Mouse (Mus musculus): ENCODE results near the gene Rad9b.
"Not testable (repeated sequence)": the region's sequence is repeated elsewhere in the genome, so short reads cannot be mapped to it uniquely, and the experiment has no call there.

Rad9b gene

DNA sequence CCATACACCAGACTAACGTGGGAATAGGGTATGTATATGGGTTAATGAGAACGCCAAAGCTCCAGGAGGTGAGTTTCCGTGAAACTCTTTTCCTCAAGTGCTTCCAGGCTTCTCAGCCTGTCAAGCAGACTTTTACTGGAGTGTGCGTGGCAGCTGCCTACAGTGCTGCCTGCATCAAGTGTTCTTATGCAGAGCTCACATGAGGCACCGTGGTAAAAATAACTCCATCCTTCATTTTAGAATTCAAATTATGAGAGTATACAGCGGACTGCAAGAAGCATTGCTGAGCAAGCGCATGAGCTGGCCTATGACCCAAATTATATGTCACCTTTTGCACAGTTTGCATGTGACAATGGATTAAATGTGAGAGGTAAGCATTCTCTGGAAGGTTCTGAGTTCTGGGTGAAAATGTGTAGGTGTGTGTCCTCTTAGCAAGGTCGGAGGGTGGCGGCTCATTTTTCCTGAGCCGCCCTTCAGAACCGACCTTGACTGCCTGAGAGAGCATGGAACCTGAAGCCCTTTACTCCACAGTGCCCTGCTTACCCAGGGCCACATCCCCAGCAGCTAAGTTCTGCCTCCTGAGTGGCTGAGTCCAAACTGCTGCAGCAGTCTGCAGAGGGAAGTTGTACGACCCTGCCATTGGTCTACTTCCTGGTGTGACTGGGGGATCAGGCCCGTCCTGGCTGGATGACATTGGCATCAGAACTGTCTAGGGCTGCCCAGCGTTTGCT is 34.4 kb downstream of the Rad9b start:
- in situ Hi-C loops (cut with MboI; ENCODE audit: low pct_unique_long_range_greater_than_20kb in 1 of 2, low sequenced_read_pairs in 2 of 2, unreplicated experiment in 1 of 2), result no loop called here

DNA sequence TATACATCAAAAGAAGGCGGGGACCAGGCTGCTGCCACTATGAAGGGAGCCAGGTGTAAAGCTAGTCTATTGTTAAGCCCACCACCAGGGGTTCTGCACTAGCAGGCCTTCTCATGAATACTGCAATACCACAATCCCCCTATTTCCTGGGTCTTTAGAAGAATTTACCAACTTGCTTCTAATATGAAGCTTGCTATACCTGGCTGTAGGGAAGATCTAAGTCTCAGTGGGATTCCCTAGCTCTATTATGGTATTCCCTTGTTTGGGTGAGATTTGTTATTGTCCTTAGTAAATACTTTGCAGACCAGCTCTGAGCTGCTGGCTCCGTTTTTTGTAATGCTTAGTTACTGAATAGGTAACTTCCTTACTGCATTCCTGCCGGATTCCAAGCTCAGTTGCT is 35.1 kb downstream of the Rad9b start:
- in situ Hi-C loops (cut with MboI; ENCODE audit: low pct_unique_long_range_greater_than_20kb in 1 of 2, low sequenced_read_pairs in 2 of 2, unreplicated experiment in 1 of 2), result not testable (repeated sequence)

DNA sequence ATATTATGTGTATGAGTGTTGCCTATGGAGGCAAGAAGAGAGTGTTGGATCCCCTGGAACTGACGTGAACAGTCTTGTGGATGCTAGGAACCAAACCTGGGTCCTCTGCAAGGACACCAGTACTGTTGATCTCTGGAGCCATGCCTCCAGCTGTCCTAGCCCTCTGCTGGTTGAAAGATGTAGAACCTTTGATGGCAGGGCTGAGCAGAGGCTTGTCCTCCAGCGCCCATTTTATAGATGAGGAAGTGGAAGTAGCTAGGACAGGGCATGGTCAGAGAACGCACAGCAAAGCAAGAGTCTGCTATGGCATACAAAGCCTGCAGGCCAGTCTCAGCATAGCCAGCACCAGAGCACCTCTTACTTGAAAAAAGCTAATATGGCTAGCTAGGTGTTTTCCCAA is 35.9 kb downstream of the Rad9b start:
- in situ Hi-C loops (cut with MboI; ENCODE audit: low pct_unique_long_range_greater_than_20kb in 1 of 2, low sequenced_read_pairs in 2 of 2, unreplicated experiment in 1 of 2), result no loop called here

DNA sequence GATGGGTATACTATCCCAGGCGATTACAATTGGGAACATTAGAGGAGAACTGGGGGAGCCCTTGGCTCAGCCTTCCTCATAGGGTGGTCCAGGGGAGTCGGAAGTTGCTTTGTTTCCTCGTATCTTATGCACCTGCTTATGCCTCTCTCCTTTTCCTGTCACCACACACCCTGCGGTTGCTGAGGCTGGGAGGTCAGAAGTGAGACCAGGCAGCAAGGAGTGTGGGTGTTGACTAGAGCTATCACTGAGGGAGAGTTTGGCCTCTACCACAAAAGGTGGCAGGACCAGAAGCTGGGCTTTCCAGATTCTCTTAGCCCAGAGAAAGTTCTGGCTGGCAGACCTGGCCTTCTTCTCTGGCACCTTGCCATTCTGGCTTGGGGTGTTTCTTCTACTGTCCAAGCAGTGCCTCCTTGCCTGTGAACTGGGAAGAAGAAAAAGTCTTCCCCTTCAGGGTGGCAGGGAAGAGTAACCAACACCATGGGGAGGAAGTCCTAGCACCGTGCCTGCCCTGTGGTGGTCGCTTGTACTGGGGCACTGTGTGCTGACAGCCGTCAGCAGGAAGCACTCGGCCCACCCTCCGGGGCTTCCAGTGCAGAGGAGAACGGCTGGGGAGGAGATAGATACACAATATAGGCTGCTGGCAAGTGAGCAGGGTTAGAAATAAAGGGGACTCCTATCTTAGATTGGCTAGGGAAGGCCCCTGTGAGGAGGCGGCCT is 36.5 kb downstream of the Rad9b start:
- in situ Hi-C loops (cut with MboI; ENCODE audit: low pct_unique_long_range_greater_than_20kb in 1 of 2, low sequenced_read_pairs in 2 of 2, unreplicated experiment in 1 of 2), result no loop called here

DNA sequence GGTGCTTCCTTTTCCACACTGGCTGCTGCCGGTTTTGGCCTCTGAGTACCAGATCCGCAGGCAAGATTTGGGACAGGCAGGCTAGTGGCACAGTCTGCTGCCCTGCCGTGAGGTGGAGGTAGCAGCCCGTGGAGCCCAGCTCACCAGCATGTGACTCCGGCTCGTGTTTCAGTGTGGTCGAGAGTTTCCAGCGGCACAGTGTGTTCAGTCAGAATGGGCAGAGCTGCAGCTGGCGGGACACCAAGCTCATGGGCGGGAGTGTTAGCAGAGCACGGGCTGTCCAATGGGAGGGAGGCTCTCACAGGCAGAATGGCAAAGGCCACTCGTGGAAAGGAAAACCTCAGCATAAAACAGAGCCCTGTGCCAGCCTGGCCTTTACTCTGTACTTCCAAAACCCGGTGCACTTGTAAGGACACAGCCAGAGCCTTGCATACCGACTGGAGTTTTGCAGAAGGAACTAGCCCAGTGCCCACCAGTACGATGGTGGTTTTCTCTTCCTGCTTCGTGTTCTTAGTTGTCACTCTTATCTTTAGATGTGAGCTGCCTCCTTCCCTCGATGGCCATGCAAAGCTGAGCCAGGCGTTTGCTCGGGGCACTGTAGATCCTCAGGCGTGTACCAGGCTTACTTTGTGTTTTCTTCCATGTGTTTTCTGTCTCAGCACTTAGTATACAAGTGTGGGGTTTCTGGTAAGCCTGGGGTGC is 38.9 kb downstream of the Rad9b start:
- in situ Hi-C loops (cut with MboI; ENCODE audit: low pct_unique_long_range_greater_than_20kb in 1 of 2, low sequenced_read_pairs in 2 of 2, unreplicated experiment in 1 of 2), result no loop called here

DNA sequence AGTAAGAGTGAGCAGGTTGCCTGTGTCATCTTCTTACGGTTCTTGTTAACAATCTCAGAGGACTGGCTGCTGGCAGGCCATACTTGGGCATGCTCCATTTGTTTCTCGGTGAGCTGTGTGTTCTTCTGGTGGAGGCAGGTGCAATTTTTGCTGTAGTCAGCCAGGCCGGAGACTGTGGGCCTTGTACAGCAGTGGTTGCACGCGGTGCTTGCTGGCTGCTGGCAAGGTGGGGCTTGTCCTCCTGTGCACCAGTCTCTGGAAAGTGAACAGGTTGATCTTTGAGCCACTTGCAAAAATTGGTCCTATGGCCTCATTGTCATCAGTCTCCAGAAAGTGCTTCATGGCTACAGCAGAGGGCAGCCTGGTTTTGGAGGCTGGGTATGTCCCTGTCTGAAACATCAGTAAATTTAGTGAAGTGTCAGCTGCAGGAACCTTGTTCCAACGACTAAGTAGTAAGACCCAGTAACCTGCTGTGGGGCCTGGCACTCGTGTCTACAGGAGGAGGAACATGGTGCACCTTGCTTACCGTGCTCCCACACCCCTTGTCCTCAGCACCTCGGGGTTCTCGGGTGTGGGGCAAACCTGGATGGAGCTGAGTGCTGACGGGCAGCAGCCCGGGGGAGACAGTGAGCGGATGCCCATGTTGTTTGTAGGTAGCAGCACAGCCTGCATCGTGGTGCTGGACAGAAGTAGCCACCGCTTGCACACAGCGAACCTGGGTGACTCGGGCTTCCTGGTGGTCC is 40.9 kb downstream of the Rad9b start:
- in situ Hi-C loops (cut with MboI; ENCODE audit: low pct_unique_long_range_greater_than_20kb in 1 of 2, low sequenced_read_pairs in 2 of 2, unreplicated experiment in 1 of 2), result no loop called here

DNA sequence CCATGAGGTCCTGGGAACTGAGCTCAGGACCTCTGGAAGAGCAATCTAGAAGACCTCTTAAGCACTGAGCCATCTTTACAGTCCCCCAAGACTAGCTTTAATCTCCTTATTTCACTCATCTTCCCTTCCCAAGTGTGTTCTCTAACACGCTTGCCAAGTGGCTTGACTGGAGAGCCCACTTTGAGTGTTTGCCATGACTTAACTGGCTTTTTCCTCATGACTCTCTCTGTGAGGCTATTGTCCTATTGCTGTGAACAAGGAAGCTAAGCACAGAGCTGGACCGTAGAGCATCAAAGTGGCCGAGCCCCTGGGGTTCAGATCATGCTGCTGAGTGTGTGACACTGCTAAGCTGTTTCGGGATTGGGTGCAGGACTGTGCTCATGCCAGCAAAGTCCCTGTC is 41.7 kb downstream of the Rad9b start:
- in situ Hi-C loops (cut with MboI; ENCODE audit: low pct_unique_long_range_greater_than_20kb in 1 of 2, low sequenced_read_pairs in 2 of 2, unreplicated experiment in 1 of 2), result no loop called here

DNA sequence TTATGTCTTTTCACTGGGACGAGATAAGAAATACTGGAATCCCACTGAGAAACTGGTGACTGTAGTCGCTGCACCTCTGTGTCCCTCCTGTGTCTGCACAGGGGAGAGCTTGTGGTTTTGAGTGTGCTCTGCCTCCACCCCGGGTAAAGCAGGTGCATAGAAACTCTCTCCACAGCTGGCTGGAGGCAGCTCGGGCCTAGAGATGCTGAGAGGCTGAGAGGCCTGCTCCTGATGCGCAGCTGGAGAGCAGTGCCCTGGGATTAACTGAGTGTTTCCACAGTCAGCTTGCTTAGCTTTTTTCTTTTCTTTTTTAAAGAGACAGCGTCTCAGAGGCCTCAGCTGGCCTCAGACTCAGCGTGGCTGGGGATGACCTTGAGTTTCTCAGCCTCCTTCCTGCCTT is 42.3 kb downstream of the Rad9b start:
- in situ Hi-C loops (cut with MboI; ENCODE audit: low pct_unique_long_range_greater_than_20kb in 1 of 2, low sequenced_read_pairs in 2 of 2, unreplicated experiment in 1 of 2), result no loop called here

DNA sequence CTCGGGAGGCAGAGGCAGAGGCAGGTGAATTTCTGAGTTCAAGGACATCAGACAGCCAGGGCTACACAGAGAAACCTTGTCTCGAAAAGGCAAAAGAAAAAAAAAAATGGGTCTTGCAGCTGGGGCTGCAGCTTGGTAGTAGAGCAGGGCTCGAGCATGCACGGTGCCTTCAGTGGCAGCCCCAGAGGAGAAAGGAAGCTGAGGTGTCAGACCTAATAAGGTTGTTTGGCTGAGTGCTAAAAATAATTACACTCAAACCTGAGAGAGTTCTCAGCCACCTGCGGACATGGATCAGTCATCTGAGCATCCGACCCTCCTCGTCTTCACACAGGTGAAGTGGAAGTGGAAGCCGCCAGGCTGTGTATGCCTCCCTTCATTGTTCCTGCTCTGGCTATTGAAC is 43.3 kb downstream of the Rad9b start:
- in situ Hi-C loops (cut with MboI; ENCODE audit: low pct_unique_long_range_greater_than_20kb in 1 of 2, low sequenced_read_pairs in 2 of 2, unreplicated experiment in 1 of 2), result no loop called here

DNA sequence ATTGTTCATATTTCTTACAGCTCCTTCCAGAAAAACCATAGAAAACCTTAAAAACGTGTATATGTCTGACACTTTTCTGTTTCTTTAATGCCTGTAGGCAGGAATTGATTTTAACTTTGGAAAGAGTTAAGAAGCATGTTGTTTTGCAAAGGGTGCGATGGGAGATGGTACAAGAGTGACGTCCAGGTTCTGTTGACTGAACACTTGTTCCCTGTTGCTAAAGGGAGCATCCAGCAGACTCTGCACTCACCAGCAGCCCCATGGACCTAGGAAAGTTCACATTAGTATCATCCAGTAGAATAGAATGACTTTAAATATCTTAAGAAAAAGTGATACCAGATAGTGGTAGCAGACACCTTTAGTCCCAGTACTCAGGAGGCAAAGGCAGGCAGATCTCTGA is 47.5 kb downstream of the Rad9b start:
- in situ Hi-C loops (cut with MboI; ENCODE audit: low pct_unique_long_range_greater_than_20kb in 1 of 2, low sequenced_read_pairs in 2 of 2, unreplicated experiment in 1 of 2), result no loop called here

DNA sequence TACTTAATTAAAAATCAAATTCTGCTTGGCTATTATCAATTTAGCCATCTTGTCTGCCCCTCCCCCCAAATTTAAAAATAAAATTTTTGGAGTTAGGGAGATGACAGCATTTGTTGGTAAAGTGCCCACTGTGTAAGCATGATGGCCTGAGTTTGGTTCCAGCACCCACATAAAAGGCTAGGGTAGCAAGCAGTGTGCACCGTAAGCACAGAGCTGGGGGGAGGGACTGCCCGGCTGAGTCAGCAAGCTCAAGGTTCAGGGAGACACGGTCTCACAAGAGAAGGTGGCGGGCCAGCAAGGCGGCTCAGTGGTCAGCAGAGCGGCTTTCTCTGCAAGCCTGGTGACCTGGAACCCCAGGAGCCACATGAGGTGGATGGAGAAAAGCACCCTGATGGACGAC is 48.6 kb downstream of the Rad9b start:
- in situ Hi-C loops (cut with MboI; ENCODE audit: low pct_unique_long_range_greater_than_20kb in 1 of 2, low sequenced_read_pairs in 2 of 2, unreplicated experiment in 1 of 2), result no loop called here

DNA sequence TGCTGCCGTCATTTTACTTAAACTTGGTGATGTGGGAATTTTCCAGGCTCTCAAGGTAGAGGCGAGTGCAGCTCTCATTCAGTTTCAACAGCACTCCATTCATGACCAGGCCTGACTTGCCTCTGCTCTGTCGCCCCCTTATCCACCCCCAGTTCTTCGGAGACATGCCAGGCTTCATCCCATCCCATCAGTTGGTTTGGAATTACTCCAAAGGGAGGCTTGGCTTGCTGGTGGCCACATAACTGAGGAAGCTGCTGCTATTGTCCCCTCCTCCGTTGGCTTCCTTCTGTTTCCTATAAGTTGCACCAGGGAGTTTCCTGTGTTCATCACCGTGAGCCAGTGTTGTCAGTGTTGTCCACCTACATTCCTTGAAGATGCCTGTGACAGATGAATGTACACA is 49.5 kb downstream of the Rad9b start:
- in situ Hi-C loops (cut with MboI; ENCODE audit: low pct_unique_long_range_greater_than_20kb in 1 of 2, low sequenced_read_pairs in 2 of 2, unreplicated experiment in 1 of 2), result no loop called here

DNA sequence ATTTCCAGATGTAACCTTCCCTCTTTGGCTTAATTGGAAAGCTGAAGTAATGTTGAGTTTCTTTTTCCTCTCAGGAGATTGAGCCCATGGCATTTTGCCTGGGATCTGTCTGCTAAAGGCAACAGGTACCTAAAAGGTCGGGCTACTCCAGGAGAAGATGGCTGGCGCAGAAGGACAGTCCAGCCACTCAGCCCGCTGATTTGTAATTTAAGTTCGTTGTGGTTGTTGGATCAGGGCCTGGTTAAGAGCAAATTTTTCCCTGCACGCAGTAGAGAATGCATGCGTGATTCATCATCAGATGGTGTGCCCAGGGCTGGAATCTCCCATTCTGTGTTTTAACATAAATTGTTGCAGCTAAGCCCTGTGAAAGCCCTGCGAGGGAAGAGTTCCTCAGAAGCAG is 50.1 kb downstream of the Rad9b start:
- in situ Hi-C loops (cut with MboI; ENCODE audit: low pct_unique_long_range_greater_than_20kb in 1 of 2, low sequenced_read_pairs in 2 of 2, unreplicated experiment in 1 of 2), result no loop called here

DNA sequence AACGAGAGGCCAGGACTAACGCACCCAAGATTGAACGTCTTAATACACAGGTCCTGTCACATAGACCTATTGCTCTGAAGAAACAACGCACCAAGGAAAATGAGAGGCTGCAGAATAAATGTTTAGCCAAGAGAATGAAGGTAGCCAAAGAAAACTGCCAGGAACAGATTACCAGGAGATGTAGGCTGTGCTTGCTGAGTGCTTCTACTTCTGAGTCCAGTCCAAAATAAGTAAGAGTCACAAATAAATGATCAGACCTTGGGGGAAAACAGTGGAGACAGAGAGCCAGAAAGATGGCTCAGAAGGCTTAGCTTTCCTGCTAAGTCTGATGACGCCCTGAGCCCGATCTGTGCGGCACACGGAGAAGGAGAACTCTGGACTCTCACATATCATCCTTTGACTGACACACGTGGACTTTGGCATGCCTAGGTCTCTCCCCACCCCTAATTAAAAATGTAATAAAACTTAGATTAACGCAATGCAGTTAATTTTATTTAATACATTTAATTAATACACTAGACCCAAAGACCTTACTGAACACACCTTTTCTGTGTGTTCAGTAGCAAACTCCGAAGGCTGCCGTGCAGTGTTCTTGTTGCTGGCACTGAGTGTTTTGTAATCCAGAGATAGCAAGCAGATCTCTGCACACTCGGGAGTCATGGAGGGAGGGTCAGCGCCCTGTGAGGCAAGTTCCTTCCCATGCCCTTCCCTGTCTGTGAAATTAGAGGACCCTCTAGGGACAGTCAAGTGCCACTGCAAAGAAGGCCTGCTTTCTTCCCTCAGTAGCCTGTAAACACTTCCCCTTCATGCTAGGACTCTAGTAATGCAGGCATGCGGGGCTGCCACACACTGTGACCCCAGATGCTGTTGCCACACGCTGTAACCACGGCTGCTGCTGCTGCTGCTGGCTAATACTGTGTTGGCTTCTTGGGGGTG is 51.0 kb downstream of the Rad9b start:
- in situ Hi-C loops (cut with MboI; ENCODE audit: low pct_unique_long_range_greater_than_20kb in 1 of 2, low sequenced_read_pairs in 2 of 2, unreplicated experiment in 1 of 2), result no loop called here

DNA sequence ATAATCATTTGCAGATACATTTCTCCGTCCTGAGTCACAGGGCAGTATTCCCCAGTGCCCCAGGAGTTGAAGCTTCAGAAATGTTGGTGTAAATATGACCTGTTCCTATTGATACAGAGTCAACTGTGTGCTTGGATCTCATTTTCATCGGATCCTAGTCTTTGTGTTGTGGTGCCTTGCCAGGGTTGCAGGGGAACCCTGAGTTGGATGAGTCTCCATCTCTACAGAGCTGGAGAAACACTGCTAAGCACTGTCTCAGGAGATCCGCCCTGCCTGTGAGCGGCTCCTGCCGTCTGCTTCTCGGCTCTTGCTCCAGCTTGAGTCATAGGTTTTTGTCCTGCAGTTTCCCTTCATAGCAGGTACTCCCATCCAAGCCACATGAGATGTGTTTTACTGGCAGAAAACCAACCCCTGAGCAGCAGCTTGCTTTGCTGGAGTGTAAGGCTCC is 53.9 kb downstream of the Rad9b start:
- in situ Hi-C loops (cut with MboI; ENCODE audit: low pct_unique_long_range_greater_than_20kb in 1 of 2, low sequenced_read_pairs in 2 of 2, unreplicated experiment in 1 of 2), result no loop called here

DNA sequence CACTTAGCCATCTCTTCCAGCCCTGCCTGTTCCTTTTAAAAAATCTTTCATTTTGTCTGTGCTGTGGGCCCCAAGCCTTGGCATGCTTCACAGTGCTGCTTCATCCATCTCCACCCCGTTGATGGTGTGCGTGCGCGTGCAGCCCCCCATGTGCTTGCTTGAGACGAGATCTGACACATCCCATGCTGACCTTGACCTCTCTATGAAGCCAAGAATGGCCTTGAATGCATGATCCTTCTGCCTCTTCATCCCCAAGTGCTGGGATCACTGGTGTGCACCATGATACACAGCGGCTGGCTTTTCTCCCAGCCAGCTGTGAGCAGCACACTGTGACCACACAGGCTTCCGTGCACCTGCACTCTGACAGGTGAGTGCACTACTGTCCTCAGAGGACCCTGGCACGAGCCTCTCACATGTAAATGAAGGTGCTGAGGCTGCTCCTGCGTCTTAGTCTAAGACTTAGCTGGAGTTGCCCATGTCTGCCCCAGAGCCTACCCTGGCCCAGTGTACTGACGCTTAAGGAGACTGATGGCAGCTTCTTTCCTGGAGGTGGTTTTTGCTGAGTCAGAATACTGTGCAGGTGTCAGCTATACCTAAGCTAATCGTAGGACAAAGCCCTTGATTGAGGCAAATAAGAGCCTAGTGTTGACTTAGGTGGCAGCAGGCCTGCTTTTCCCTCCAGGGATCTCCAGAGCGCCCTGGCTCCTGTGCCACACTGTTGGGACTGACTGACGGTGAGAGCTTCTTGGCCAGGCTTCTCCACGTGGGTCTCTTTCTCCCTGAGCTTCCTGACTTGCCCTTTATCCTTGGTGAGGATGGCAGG is 58.7 kb downstream of the Rad9b start:
- in situ Hi-C loops (cut with MboI; ENCODE audit: low pct_unique_long_range_greater_than_20kb in 1 of 2, low sequenced_read_pairs in 2 of 2, unreplicated experiment in 1 of 2), result no loop called here

DNA sequence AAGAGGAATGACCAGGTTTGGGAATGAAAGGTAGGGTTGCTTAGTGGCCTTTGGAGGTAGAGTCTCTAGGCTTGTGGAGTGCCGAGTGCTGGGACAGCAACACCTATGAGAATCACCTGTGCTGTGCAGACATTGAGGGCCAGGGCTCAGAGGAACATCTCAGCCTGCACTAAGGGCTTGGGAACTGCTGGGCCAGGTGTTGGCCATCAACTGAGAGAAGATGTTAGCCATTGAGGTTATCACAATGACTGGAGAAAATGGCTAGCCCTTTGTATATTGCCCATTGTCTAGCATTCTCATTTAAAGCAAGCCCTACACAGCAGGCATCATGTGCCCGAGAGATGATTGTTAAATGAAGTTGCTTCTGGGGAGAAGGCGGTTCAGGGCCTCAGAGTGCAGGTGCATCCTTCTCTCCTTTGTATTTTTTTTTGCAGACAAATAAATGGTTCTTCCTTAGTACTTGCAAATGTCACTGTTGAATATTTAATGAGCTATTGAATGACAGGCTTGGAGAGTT is 59.8 kb downstream of the Rad9b start:
- in situ Hi-C loops (cut with MboI; ENCODE audit: low pct_unique_long_range_greater_than_20kb in 1 of 2, low sequenced_read_pairs in 2 of 2, unreplicated experiment in 1 of 2), result no loop called here
